Mouse (Mus musculus) stomach, postnatal 0 days (tissue): ENCODE data around the gene Sgpl1. TPM values are rescaled to one million over a fixed set of nuclear protein-coding genes. Genes with fewer than 3 reads are reported as not detected.

Experiments used
- ATAC-seq: fragments of 200-750 bp; cut with Nextera tagmentation; 2 replicates; pipeline ENCODE4 v1.8.0; 2017; ENCODE audit not compliant: low FRiP score, low TSS enrichment
- DNase-seq: peaks from one replicate; pipeline ENCODE4 v3.0.0-alpha.2; 2016; ENCODE audit warnings: low spot score
- H3K27ac ChIP-seq: fragments of 300-500 bp; sonication (generic); replicated peaks from 2 replicates; pipeline ENCODE4 v1.5.1; 2014; ENCODE audit warnings: mild to moderate bottlenecking, control low read depth
- H3K27me3 ChIP-seq: fragments of 300-500 bp; sonication (generic); 2 replicates; pipeline ENCODE4 v1.6.1; 2014; ENCODE audit warnings: low read length; ENCODE audit not compliant: control insufficient read depth, insufficient read depth
- H3K36me3 ChIP-seq: fragments of 300-500 bp; sonication (generic); 2 replicates; pipeline ENCODE4 v1.6.1; 2014; ENCODE audit warnings: low read length, mixed read lengths; ENCODE audit not compliant: control insufficient read depth, insufficient read depth
- H3K4me1 ChIP-seq: fragments of 300-500 bp; sonication (generic); replicated peaks from 2 replicates; pipeline ENCODE4 v1.6.1; 2014; ENCODE audit warnings: antibody characterized with exemption; ENCODE audit not compliant: control insufficient read depth, insufficient read depth
- H3K4me2 ChIP-seq: fragments of 300-500 bp; sonication (generic); replicated peaks from 2 replicates; pipeline ENCODE4 v1.6.1; 2014; ENCODE audit warnings: low read depth, mild to moderate bottlenecking, control low read depth, moderate library complexity
- H3K4me3 ChIP-seq: fragments of 300-500 bp; sonication (generic); 2 replicates; pipeline ENCODE4 v1.5.1; 2014; ENCODE audit warnings: low read depth, low read length, control low read depth
- H3K9ac ChIP-seq: fragments of 300-500 bp; sonication (generic); 2 replicates; pipeline ENCODE4 v1.6.1; 2014; ENCODE audit warnings: mild to moderate bottlenecking, low read length, control low read depth, mixed read lengths
- H3K9me3 ChIP-seq: fragments of 300-500 bp; sonication (generic); 2 replicates; pipeline ENCODE4 v1.6.1; 2016; ENCODE audit warnings: low read length; ENCODE audit not compliant: control insufficient read depth
- CTCF ChIP-seq: IDR thresholded peaks from 2 replicates; pipeline ENCODE4 v1.5.1; 2016; ENCODE audit warnings: antibody characterized with exemption, low read depth, mild to moderate bottlenecking, moderate library complexity
- EP300 ChIP-seq: optimal IDR thresholded peaks from 2 replicates; pipeline ENCODE3; 2016; ENCODE audit warnings: antibody characterized with exemption
- WGBS: fragments of 180-500 bp; shearing (Covaris S2); extraction: QIAGEN DNeasy Blood & Tissue Kit; methylation state at CpG from one replicate; pipeline ENCODE4 v1.1.7; 2014; 5-methylcytosine and 5-hydroxymethylcytosine counted together
- polyA plus RNA-seq: library from polyadenylated mRNA; unstranded; fragments of >200 nt; fragmentation: Nextera tagmentation; extraction: Ambion mirVana; gene quantifications from 2 replicates; pipeline ENCODE4 v1.2.1, GENCODE M21; 2015

Sgpl1 gene
- polyA plus RNA-seq, 1 experiment from 2014 or later: 25.0 TPM

GRCm38 (mm10) chr10:61174711-61175441 is 27.4 kb upstream of the Sgpl1 start:
- H3K36me3 ChIP-seq: no peaks in the 10 kb centered on the region
- peaks cover 3% of the 10 kb centered on the region; the same call in 1 of the 2 replicates for H3K4me1 ChIP-seq
- TF ChIP-seq EP300: no peak
- TF ChIP-seq CTCF: no peak
- no peak overlapping the region for H3K4me3 ChIP-seq
- H3K27me3 ChIP-seq: no peaks in the 10 kb centered on the region
- no peak overlapping the region for H3K4me2 ChIP-seq
- ATAC-seq (no peak), DNase-seq (no peak)
- no peak overlapping the region for H3K9ac ChIP-seq
- 45% methylated on average over 11 of the region's 13 CpGs for WGBS
- no peak overlapping the region for H3K27ac ChIP-seq
- H3K9me3 ChIP-seq: no peaks in the 10 kb centered on the region

- H3K27ac ChIP-seq: no peak overlapping the region
- TF ChIP-seq EP300 (no peak), CTCF (peak; percentile 35)
- no peaks in the 10 kb centered on the region for H3K27me3 ChIP-seq
- H3K4me3 ChIP-seq: no peak overlapping the region
- no peak overlapping the region for H3K9ac ChIP-seq
- 74% methylated on average over 4 of the region's 4 CpGs for WGBS
- no peaks in the 10 kb centered on the region for H3K36me3 ChIP-seq
- H3K4me2 ChIP-seq: no peak overlapping the region
- no peaks in the 10 kb centered on the region for H3K9me3 ChIP-seq
- peaks cover 3% of the 10 kb centered on the region; the same call in 1 of the 2 replicates for H3K4me1 ChIP-seq
- no peak for DNase-seq
- ATAC-seq: no peak
Observed at GRCm38 (mm10) chr10:61172496-61172895, 25.0 kb upstream of the Sgpl1 start.

GRCm38 (mm10) chr10:61171654-61172053 is 24.2 kb upstream of the Sgpl1 start, which contains the start of gene Tbata:
Gene Tbata, plus strand, starts transcription at chr10:61171954.
- no peaks in the 10 kb centered on the region for H3K36me3 ChIP-seq
- H3K4me1 ChIP-seq: peaks cover 3% of the 10 kb centered on the region; the same call in 1 of the 2 replicates
- no peaks in the 10 kb centered on the region for H3K9me3 ChIP-seq
- no peak within 1 kb of the TSS for H3K9ac ChIP-seq
- DNase-seq (no peak), ATAC-seq (no peak)
- 53% methylated on average over 3 of the region's 3 CpGs for WGBS
- no peak within 1 kb of the TSS for H3K4me2 ChIP-seq
- no peak within 1 kb of the TSS for H3K4me3 ChIP-seq
- no peaks in the 10 kb centered on the region for H3K27me3 ChIP-seq
- no peak within 1 kb of the TSS for H3K27ac ChIP-seq
- TF ChIP-seq EP300 (no peak), CTCF (no peak)

DNA sequence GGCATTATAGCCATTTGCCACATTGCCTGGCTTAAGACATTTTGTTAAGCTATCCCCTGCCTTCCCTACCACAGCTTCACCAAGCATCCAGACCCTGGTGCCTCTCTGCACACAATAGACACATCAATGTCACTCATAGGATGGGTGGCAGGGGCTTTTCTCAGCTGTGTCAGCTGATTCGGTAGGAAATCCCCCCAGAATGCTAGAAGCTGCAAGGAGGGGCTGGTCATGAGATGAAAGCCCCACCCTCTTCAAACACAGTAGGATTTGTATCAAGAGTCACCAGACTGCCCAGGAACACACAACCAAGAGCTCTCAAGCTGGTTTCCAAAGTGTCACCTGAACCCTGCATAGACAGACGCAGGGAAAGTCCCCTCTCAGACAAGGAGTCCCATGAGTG is 20.9 kb upstream of the Sgpl1 start:
- Histone ChIP-seq H3K27me3 (no peaks in the 10 kb centered on the region), H3K9me3 (no peaks in the 10 kb centered on the region), H3K4me3 (no peak overlapping the region), H3K4me2 (no peak overlapping the region), H3K4me1 (no peaks in the 10 kb centered on the region), H3K9ac (no peak overlapping the region), H3K36me3 (no peaks in the 10 kb centered on the region), H3K27ac (no peak overlapping the region)
- ATAC-seq (no peak), DNase-seq (no peak)
- WGBS: 58% methylated on average over 2 of the region's 2 CpGs
- TF ChIP-seq CTCF: no peak
- TF ChIP-seq EP300: no peak

DNA sequence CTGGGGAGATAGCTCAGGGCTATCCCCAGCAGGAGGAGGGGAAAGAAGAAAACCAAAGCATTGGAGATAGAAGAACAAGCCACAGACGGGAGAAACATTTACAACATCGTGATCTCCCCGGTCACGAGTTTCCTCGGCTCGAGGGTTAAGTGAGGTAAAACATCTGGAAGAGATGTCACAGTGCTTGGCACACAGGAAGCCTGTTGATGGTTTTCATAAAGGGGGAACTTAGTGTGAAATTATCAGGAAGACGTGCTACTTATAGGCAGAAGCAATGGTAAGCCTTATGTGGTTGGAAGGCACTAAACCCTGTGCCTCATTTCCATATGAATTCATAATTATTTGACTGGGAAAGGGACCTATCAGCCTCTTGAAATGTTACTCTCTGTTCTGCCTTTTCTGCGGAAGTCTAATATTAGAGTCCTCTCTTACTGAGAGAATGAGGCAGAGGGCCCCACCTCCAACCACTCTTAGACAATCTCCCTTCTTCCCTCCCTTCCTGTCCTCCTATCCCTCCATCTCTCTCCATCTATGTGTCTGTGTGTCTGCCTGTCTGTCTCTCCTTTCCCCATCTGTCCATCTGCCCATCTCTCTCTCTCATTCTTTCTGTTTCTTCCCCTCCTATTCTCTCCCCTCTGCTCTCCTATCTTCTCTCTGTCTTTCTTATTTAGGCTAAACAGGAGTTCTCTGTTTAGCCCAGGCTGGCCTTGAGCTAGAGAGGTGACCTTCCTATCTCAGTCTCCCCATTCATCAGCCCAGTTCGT is 20.0 kb upstream of the Sgpl1 start:
- Histone ChIP-seq H3K4me3 (no peak overlapping the region), H3K9ac (no peak overlapping the region), H3K4me2 (no peak overlapping the region), H3K27me3 (no peaks in the 10 kb centered on the region), H3K4me1 (no peaks in the 10 kb centered on the region), H3K36me3 (no peaks in the 10 kb centered on the region), H3K9me3 (no peaks in the 10 kb centered on the region), H3K27ac (no peak overlapping the region)
- 46% methylated on average over 9 of the region's 9 CpGs for WGBS
- TF ChIP-seq CTCF: no peak
- TF ChIP-seq EP300: no peak
- ATAC-seq: no peak
- no peak for DNase-seq

DNA sequence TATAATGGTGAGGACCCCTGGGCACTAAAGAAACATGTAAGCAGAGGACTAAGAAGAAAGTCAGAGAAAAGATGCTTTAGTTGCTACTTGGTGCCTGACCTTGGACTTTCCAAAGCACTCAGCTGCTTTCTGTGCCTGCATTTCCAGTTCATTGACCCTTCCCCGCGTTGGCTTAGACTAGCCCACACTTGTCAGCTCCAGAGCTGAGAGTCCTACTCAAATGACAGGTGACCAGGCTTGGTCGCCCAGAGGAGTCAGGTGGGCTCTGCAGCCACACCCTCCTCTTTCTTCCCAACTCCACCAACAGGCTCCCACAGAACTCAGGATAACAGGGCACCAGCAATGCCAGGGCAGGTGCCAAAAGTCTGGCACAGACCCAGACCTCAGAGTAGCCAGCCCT is 14.9 kb upstream of the Sgpl1 start:
- no peak overlapping the region for H3K4me3 ChIP-seq
- no peak overlapping the region for H3K9ac ChIP-seq
- H3K36me3 ChIP-seq: no peaks in the 10 kb centered on the region
- H3K4me2 ChIP-seq: no peak overlapping the region
- TF ChIP-seq CTCF (no peak), EP300 (no peak)
- no peaks in the 10 kb centered on the region for H3K27me3 ChIP-seq
- no peaks in the 10 kb centered on the region for H3K9me3 ChIP-seq
- H3K27ac ChIP-seq: no peak overlapping the region
- 52% methylated on average over 3 of the region's 3 CpGs for WGBS
- ATAC-seq (no peak), DNase-seq (no peak)
- no peaks in the 10 kb centered on the region for H3K4me1 ChIP-seq
